Mouse (Mus musculus): ENCODE measurements at regions not wholly inside any gene's neighbourhood (a gene's known extent, or its start where the extent isn't known, plus 50 kb on each side); places are given as distances from the start of the nearest gene placed in this dataset.

- no peak for TF ChIP-seq CTCF (IDR thresholded peaks at IDR 0.05; ENCODE audit: insufficient read depth, low read length)
- no peak for TF ChIP-seq POLR2A (IDR thresholded peaks at IDR 0.05; ENCODE audit: borderline replicate concordance, extremely low read depth, low read depth, low read length)
Measured at GRCm38 (mm10) chrX:166694219-166694618, 108.7 kb upstream of the Egfl6 start.
